Mouse (Mus musculus) ES-E14 (cell line): Measurements from ENCODE around the gene Mrgpre. TPM values are rescaled to one million over a fixed set of nuclear protein-coding genes. Genes with fewer than 3 reads are reported as not detected.

Experiments
- DNase-seq: peaks from one replicate; pipeline ENCODE4 v3.0.0-alpha.2; 2013; ENCODE audit warnings: low read depth, low spot score
- H3K27ac ChIP-seq: 2 replicates; pipeline ENCODE4 v1.5.1; 2012; ENCODE audit warnings: low read depth, mild to moderate bottlenecking, low read length, moderate library complexity, mixed read lengths; ENCODE audit not compliant: poor library complexity, insufficient read depth, severe bottlenecking
- H3K36me3 ChIP-seq: 2 replicates; pipeline ENCODE4 v1.6.1; 2012; ENCODE audit warnings: mild to moderate bottlenecking, low read length, moderate library complexity, mixed read lengths; ENCODE audit not compliant: control insufficient read depth, poor library complexity, insufficient read depth, severe bottlenecking
- H3K4me1 ChIP-seq, 2 experiments: fragments of 150-350 bp in 1 of 2; sonication (generic) in 1 of 2; 2 replicates each; pipeline ENCODE4 v1.6.1; 2012; ENCODE audit warnings: low read length in 2 of 2, mild to moderate bottlenecking in 1 of 2, mixed read lengths in 1 of 2; ENCODE audit not compliant: control insufficient read depth in 2 of 2, insufficient read depth in 2 of 2, poor library complexity in 1 of 2
- H3K4me3 ChIP-seq, 2 experiments: fragments of 150-350 bp in 1 of 2; sonication (generic) in 1 of 2; 2 replicates each; pipeline ENCODE4 v1.5.1; 2012; ENCODE audit warnings: low read length in 2 of 2, low read depth in 1 of 2, mild to moderate bottlenecking in 1 of 2, mixed read lengths in 1 of 2; ENCODE audit not compliant: insufficient read depth in 1 of 2, poor library complexity in 1 of 2, severe bottlenecking in 1 of 2
- H3K9ac ChIP-seq: 2 replicates; pipeline ENCODE4 v1.6.1; 2012; ENCODE audit warnings: low read depth, mild to moderate bottlenecking, low read length, mixed read lengths; ENCODE audit not compliant: poor library complexity, insufficient read depth, severe bottlenecking
- H3K9me3 ChIP-seq: fragments of 150-350 bp; sonication (generic); 2 replicates; pipeline ENCODE4 v1.6.1; 2012; ENCODE audit warnings: low read depth, mild to moderate bottlenecking, low read length; ENCODE audit not compliant: control insufficient read depth, insufficient read depth
- CHD2 ChIP-seq: IDR thresholded peaks from 2 replicates; pipeline ENCODE4 v1.6.1; 2014; ENCODE audit warnings: mild to moderate bottlenecking, low read depth, low read length, inconsistent platforms
- HCFC1 ChIP-seq: IDR thresholded peaks from 2 replicates; pipeline ENCODE4 v1.6.1; 2012; ENCODE audit warnings: low read length, inconsistent platforms, borderline replicate concordance; ENCODE audit not compliant: insufficient read depth
- MAFK ChIP-seq: IDR thresholded peaks from 2 replicates; pipeline ENCODE4 v1.6.1; 2014; ENCODE audit warnings: mild to moderate bottlenecking, low read depth, low read length, inconsistent platforms; ENCODE audit not compliant: insufficient read depth
- ZC3H11A ChIP-seq: IDR thresholded peaks from 2 replicates; pipeline ENCODE4 v1.6.1; 2012; ENCODE audit warnings: low read depth, mild to moderate bottlenecking, inconsistent platforms, low read length, borderline replicate concordance
- ZNF384 ChIP-seq: IDR thresholded peaks from 2 replicates; pipeline ENCODE4 v1.6.1; 2012; ENCODE audit warnings: low read depth, low read length, inconsistent platforms
- in situ Hi-C, 2 experiments: fragments of 600-800 bp; cut with MboI; formaldehyde crosslinking; loops; one replicate each; pipeline ENCODE4 v1.15.1; 2025; ENCODE audit warnings: low sequenced_read_pairs in 2 of 2, inconsistent platforms in 1 of 2; ENCODE audit not compliant: unreplicated experiment in 2 of 2
- total RNA-seq: library from RNA; depleted of rRNA; stranded (reverse); fragments of 300-350 nt; gene quantifications from 2 replicates; pipeline ENCODE4 v1.2.3, GENCODE M21; 2012

The Mrgpre gene
- total RNA-seq, 1 experiment = 0.67 TPM

DNA sequence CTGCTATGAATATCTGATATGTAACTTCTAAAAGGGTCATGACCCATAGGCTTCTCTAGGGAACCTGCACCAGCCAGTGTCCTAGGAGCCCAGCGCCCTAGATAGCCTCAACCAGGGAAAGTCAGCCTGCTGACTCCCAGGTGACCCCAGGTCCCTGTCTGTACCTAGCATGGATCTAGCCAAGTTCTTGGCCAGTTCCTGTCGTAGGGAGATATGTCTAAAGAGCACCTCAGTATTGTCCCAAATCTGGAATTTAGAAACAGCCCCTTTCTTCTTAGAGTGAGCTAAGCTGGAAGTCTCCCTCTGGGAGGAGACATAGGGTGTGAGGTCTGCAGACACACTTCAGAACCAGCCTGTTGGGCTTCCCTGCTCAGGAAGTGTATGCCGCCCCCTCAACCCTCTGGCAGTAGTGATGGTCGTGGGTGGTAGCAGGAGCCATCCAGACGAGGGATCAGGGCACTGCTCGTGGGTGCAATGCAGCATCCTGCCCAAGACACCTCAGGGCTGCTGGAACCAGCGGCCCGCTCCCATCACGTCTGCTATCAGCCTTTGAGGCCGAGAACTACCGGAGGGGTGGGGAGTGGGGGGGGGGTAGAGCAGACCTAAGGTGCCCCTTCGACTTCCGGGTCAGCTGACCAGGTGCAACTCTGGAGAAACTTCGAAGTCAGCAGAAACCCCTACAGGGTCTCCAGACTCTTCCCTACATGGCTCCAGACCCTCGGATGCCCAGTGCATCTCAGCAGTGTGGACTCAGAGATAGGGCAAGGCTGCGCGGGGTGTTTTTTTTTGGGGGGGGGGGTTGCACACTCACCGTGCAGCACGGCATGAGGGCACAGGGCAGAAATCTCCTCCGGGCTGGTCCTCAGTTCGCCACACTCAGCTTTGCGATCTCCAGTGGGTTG, 27.9 kb downstream of the Mrgpre start, which contains the start of gene Osbpl5:
Gene Osbpl5, minus strand, starts transcription at position 861 of the 902 bp plus-strand sequence.
- in situ Hi-C loops = loop anchor here in 1 of 2 experiments (10.0 kb wide), 1 partner anchor 142 kb away; no protein-coding TSS in a partner anchor
- DNase-seq = no peak
- no peaks in the 10 kb centered on the region for H3K36me3 ChIP-seq
- H3K27ac ChIP-seq = no peak within 1 kb of the TSS
- TF ChIP-seq MAFK (no peak), CHD2 (no peak), HCFC1 (no peak), ZC3H11A (no peak), ZNF384 (no peak)
- peaks cover 0 to 6% of the 10 kb centered on the region in 2 experiments; a peak in 2 of 4 replicates for H3K4me1 ChIP-seq
- H3K4me3 ChIP-seq = peak within 1 kb of the TSS; percentile 66 to 68
- peak within 1 kb of the TSS; percentile 59; the same call in 1 of the 2 replicates for H3K9ac ChIP-seq
- H3K9me3 ChIP-seq = no peaks in the 10 kb centered on the region

DNA sequence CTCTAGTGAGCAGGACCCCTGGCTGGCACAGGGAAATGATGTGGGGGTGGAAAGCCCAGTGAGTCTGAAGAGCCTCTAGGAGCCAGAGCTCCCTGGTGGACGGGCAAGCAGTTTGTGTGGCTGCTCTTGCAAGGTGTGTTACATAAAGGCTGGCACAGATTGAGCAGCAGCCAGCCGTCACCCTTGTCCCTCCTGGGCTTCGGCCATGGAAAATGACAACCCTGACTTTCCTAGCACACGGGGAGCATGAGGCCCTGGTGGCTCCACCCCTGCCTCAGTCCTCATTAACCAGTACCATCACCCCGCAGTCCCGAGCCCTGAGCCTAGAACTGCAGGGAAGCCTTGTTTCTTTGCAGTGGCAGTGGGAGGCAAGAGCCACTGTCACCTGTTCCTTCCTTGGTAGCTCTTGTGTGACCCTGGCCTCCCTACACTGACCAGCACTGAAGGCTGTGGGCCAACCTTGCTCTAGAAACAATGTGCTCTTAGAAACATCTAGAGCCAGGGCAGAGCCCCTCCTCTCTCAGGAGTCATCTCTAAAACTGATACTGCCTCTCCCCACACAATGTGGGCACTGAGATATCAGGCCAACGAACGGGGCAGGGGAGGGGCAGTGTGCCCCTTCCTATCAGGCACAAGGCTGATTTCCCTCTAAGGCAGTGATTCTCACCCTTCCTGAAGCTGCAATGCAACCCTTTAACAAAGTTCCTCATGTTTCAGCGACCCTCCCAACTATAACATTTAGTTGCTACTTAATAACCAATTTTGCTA, 28.8 kb downstream of the Mrgpre start:
- Histone ChIP-seq H3K9ac (no peak overlapping the region), H3K4me1 (peaks cover 0 to 6% of the 10 kb centered on the region in 2 experiments; a peak in 2 of 4 replicates), H3K4me3 (no peak overlapping the region), H3K9me3 (no peaks in the 10 kb centered on the region), H3K36me3 (no peaks in the 10 kb centered on the region), H3K27ac (no peak overlapping the region)
- in situ Hi-C loops = loop anchor here in 1 of 2 experiments (10.0 kb wide), 1 partner anchor 141 kb away; no protein-coding TSS in a partner anchor
- no peak for DNase-seq
- TF ChIP-seq CHD2 (no peak), ZNF384 (no peak), MAFK (no peak), ZC3H11A (no peak), HCFC1 (no peak)

DNA sequence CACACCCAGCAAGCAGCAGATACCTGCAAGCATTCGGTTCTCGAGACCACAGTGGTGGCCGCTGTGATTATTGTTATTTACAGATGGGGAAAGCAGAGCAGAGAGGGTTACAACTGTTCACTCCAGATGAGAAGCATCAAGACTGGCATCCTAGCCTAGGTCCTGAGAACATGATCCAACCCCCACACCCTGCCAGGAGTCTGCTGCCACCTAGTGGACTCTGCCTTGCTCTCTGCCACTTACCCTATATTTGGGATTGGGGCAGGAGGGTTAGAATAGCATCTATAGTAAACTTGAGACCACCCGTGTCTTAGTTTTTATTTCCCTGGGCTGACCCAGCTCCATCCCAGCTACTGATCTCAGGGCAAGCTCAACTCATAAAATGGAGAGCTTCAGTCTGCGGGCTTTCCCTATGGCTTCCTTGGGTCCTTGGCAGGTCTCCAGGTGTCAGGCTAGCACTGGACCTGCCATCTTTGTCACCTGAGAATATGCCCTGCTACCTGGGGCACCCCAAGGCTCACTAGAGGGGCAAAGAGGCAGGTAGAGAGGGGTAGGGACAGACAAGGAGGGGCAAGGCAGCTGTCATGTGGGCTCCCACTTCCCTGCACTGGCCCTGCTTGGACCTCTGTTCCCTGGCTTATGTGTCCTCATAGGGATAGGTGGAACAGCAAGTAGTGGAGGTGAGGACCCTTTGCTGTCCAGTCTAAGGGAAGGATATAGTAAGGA, 30.1 kb downstream of the Mrgpre start:
- H3K4me3 ChIP-seq = no peak overlapping the region
- H3K9me3 ChIP-seq = no peaks in the 10 kb centered on the region
- H3K27ac ChIP-seq = no peak overlapping the region
- in situ Hi-C loops = loop anchor here in 1 of 2 experiments (5.0 to 10.0 kb wide), 2 partner anchors 47 to 139 kb away; no protein-coding TSS in a partner anchor
- peaks cover 0 to 6% of the 10 kb centered on the region in 2 experiments; a peak in 2 of 4 replicates for H3K4me1 ChIP-seq
- H3K9ac ChIP-seq = no peak overlapping the region
- DNase-seq = peak; percentile 46
- no peaks in the 10 kb centered on the region for H3K36me3 ChIP-seq
- TF ChIP-seq MAFK (no peak), HCFC1 (no peak), ZNF384 (no peak), ZC3H11A (no peak), CHD2 (no peak)

DNA sequence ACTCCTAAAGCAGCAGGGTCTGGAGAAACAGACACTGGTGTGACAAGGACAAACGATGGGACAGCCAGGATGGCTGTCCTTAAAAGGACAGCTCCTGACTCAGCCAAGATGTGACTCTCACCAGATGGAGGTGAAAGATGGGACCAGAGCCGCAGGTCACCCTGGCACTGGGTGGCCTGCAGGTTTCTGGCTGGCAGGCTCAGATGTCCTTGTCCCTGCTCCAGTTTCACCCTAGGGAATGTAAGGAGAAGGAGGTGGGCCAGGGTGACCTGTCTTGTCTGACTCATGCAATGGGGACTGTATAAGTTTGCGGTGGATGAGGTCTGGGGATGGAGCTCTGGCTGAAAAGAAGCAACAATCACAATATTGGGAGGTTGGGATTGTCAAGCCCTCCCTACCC, 31.7 kb downstream of the Mrgpre start:
- Histone ChIP-seq H3K9ac (no peak overlapping the region), H3K9me3 (no peaks in the 10 kb centered on the region), H3K4me1 (peaks cover 0 to 6% of the 10 kb centered on the region in 2 experiments; a peak in 2 of 4 replicates), H3K4me3 (no peak overlapping the region), H3K36me3 (no peaks in the 10 kb centered on the region), H3K27ac (no peak overlapping the region)
- no peak for DNase-seq
- TF ChIP-seq ZC3H11A = no peak
- no peak for TF ChIP-seq CHD2
- TF ChIP-seq HCFC1 = no peak
- no peak for TF ChIP-seq MAFK
- TF ChIP-seq ZNF384 = no peak
- in situ Hi-C loops = loop anchor here in 1 of 2 experiments (5.0 to 10.0 kb wide), 2 partner anchors 45 to 138 kb away; no protein-coding TSS in a partner anchor
